Mouse (Mus musculus): Measurements from ENCODE around the gene Grm1. TPM values are rescaled to one million over a fixed set of nuclear protein-coding genes. Genes with fewer than 3 reads are reported as not detected.

The Grm1 gene
- total and polyA plus RNA-seq, 3 experiments, result not detected

- no peak overlapping the region for H3K4me3 ChIP-seq (replicated peaks in 1 of 3; ENCODE audit: low read depth in 2 of 3, low read length in 2 of 3, poor library complexity in 1 of 3)
- H3K9me3 ChIP-seq (replicated peaks; ENCODE audit: low read length), result no peaks in the 10 kb centered on the region
- no peaks in the 10 kb centered on the region for H3K79me2 ChIP-seq (replicated peaks; ENCODE audit: control insufficient read depth, extremely low read depth, insufficient read depth, poor library complexity, severe bottlenecking)
- H3K4me2 ChIP-seq (ENCODE audit: insufficient read depth, low read depth, poor library complexity, severe bottlenecking), result no peak overlapping the region
- no peak overlapping the region for H3K27ac ChIP-seq (ENCODE audit: insufficient read depth, low read depth)
- in situ Hi-C loops (cut with MboI; ENCODE audit: low pct_ligation_motif_present, low pct_unique_long_range_greater_than_20kb, low sequenced_read_pairs), result no loop called here
- dilution Hi-C loops (cut with MboI; ENCODE audit: extremely low pct_ligation_motif_present, extremely low pct_unique_long_range_greater_than_20kb, low sequenced_read_pairs), result no loop called here
- no peaks in the 10 kb centered on the region for H3K36me3 ChIP-seq (replicated peaks in 1 of 2; ENCODE audit: control insufficient read depth in 1 of 2, insufficient read depth in 1 of 2, low read length in 1 of 2)
- H3K9ac ChIP-seq (ENCODE audit: insufficient read depth, low read depth), result no peak overlapping the region
- DNase-seq (ENCODE audit: extremely low read depth), result no peak
- H3K27me3 ChIP-seq (replicated peaks), result no peaks in the 10 kb centered on the region
- no peaks in the 10 kb centered on the region for H3K4me1 ChIP-seq (ENCODE audit: control insufficient read depth in 1 of 2, insufficient read depth in 2 of 2)
- TF ChIP-seq POLR2AphosphoS2 (IDR thresholded peaks at IDR 0.05; ENCODE audit: low read depth, low read length), result no peak
- no peak for TF ChIP-seq PAX5 (IDR thresholded peaks at IDR 0.05; ENCODE audit: low read length)
- TF ChIP-seq JUND (conservative IDR thresholded peaks at IDR 0.05; ENCODE audit: low read depth, low read length), result no peak
- no peak for TF ChIP-seq MAFK (IDR thresholded peaks at IDR 0.05; ENCODE audit: insufficient replicate concordance, low read length)
- no peak for TF ChIP-seq ZMIZ1 (IDR thresholded peaks at IDR 0.05; ENCODE audit: low read depth, low read length)
- no peak for TF ChIP-seq HCFC1 (IDR thresholded peaks at IDR 0.05; ENCODE audit: low read depth, low read length)
- TF ChIP-seq CHD2 (IDR thresholded peaks at IDR 0.05; ENCODE audit: low read length), result no peak
- no peak for TF ChIP-seq E2F4 (IDR thresholded peaks at IDR 0.05; ENCODE audit: insufficient replicate concordance, low read depth, low read length)
- no peak for TF ChIP-seq KAT2A (IDR thresholded peaks at IDR 0.05; ENCODE audit: insufficient replicate concordance, low read length)
- no peak for TF ChIP-seq MEF2A (IDR thresholded peaks at IDR 0.05; ENCODE audit: borderline replicate concordance, low read depth, low read length)
- no peak for TF ChIP-seq MAX (IDR thresholded peaks at IDR 0.05; ENCODE audit: low read length)
- no peak for TF ChIP-seq RAD21 (IDR thresholded peaks at IDR 0.05; ENCODE audit: low read depth, low read length)
- no peak for TF ChIP-seq ZKSCAN1 (IDR thresholded peaks at IDR 0.05; ENCODE audit: borderline replicate concordance, low read depth, low read length)
Measured at GRCm38 (mm10) chr10:10944003-10944402, 138.2 kb downstream of the Grm1 start.

DNA sequence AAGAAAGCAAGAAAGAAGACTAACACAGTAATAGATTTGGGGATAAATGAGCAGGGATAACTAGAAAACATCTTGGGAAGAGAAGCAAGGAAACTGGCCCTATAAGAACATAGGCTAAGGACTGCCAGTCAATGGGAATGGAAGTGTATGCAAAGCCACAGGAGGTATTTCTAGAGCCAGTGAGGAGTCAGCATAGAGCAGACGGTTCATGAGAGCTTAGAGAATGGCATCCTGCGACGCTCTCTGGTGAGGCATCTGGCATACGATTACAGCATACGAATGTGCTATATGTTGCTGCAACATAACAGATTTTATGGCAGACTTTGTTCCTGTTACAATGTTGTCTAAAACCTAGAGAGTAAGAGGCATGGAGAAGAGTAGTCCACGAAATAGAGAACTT, 139.9 kb downstream of the Grm1 start:
- Histone ChIP-seq H3K27me3 (replicated peaks) (no peaks in the 10 kb centered on the region), H3K27ac (ENCODE audit: insufficient read depth, low read depth) (no peak overlapping the region), H3K4me3 (replicated peaks in 1 of 3; ENCODE audit: low read depth in 2 of 3, low read length in 2 of 3, poor library complexity in 1 of 3) (no peak overlapping the region), H3K9ac (ENCODE audit: insufficient read depth, low read depth) (no peak overlapping the region), H3K36me3 (replicated peaks in 1 of 2; ENCODE audit: control insufficient read depth in 1 of 2, insufficient read depth in 1 of 2, low read length in 1 of 2) (no peaks in the 10 kb centered on the region), H3K9me3 (replicated peaks; ENCODE audit: low read length) (no peaks in the 10 kb centered on the region), H3K4me2 (ENCODE audit: insufficient read depth, low read depth, poor library complexity, severe bottlenecking) (no peak overlapping the region), H3K79me2 (replicated peaks; ENCODE audit: control insufficient read depth, extremely low read depth, insufficient read depth, poor library complexity, severe bottlenecking) (no peaks in the 10 kb centered on the region), H3K4me1 (ENCODE audit: control insufficient read depth in 1 of 2, insufficient read depth in 2 of 2) (no peaks in the 10 kb centered on the region)
- DNase-seq (ENCODE audit: extremely low read depth), result no peak
- TF ChIP-seq ZMIZ1 (IDR thresholded peaks at IDR 0.05; ENCODE audit: low read depth, low read length), result no peak
- no peak for TF ChIP-seq E2F4 (IDR thresholded peaks at IDR 0.05; ENCODE audit: insufficient replicate concordance, low read depth, low read length)
- TF ChIP-seq JUN (IDR thresholded peaks at IDR 0.05; ENCODE audit: insufficient read depth, low read depth, low read length), result no peak
- no peak for TF ChIP-seq TCF12 (IDR thresholded peaks at IDR 0.05; ENCODE audit: low read depth, low read length)
- in situ Hi-C loops (cut with MboI; ENCODE audit: low pct_ligation_motif_present, low pct_unique_long_range_greater_than_20kb, low sequenced_read_pairs), result no loop called here
- dilution Hi-C loops (cut with MboI; ENCODE audit: extremely low pct_ligation_motif_present, extremely low pct_unique_long_range_greater_than_20kb, low sequenced_read_pairs), result no loop called here
